9 mouse cellular contexts compared by ENCODE assay signal in genomic region chr5:69613209-69613796, GRCm38 (mm10). TPM values are rescaled to one million over a fixed set of nuclear protein-coding genes. Genes with fewer than 3 reads are reported as not detected.
A peak's percentile ranks its signal among the peaks of the same experiment; 100 is the strongest.
DNase-seq lines count a peak whose midpoint lies in the region; ATAC-seq and TF ChIP-seq lines count a peak whose summit lies in the region.
"Had no signal": no experiment of that assay in that cellular context is flagged by ENCODE, and none has a peak within 500 bp of the region (broad histone marks: within the 10 kb centered on the region; RNA-seq: fewer than 3 reads in every experiment).

No protein-coding gene starts in this region.

- no peaks in the 10 kb centered on the region for H3K27me3 ChIP-seq in CH12.LX (replicated peaks)
- H3K27me3 ChIP-seq in Patski, result peaks cover 46% of the 10 kb centered on the region
- no peaks in the 10 kb centered on the region for H3K27me3 ChIP-seq in intestine, embryonic 15.5 days (replicated peaks)

- no peaks in the 10 kb centered on the region for H3K79me2 ChIP-seq in CH12.LX (replicated peaks; ENCODE audit: control insufficient read depth, extremely low read depth, insufficient read depth, poor library complexity, severe bottlenecking)

- no peak for TF ChIP-seq POLR2A in CH12.LX (IDR thresholded peaks at IDR 0.05; ENCODE audit: low read depth, low read length)

- H3K36me3 ChIP-seq in CH12.LX (replicated peaks in 1 of 2; ENCODE audit: control insufficient read depth in 1 of 2, insufficient read depth in 1 of 2, low read length in 1 of 2), result no peaks in the 10 kb centered on the region
- no peaks in the 10 kb centered on the region for H3K36me3 ChIP-seq in intestine, embryonic 15.5 days

- dilution Hi-C loops in CH12.LX (cut with MboI; ENCODE audit: extremely low pct_ligation_motif_present, extremely low pct_unique_long_range_greater_than_20kb, low sequenced_read_pairs), result no loop called here

- TF ChIP-seq RAD21 in CH12.LX (IDR thresholded peaks at IDR 0.05; ENCODE audit: low read depth, low read length), result peak; percentile 76

- H3K27ac ChIP-seq in CH12.LX (ENCODE audit: insufficient read depth, low read depth), result no peak overlapping the region
- H3K27ac ChIP-seq in intestine, embryonic 15.5 days, result no peak overlapping the region
- H3K27ac ChIP-seq: macrophage had no signal

- H3K4me2 ChIP-seq in CH12.LX (ENCODE audit: insufficient read depth, low read depth, poor library complexity, severe bottlenecking), result no peak overlapping the region
- H3K4me2 ChIP-seq in intestine, embryonic 15.5 days (replicated peaks), result no peak overlapping the region

- DNase-seq in layer of hippocampus, adult 11-12 months (ENCODE audit: low spot score), result peak; percentile 18
- DNase-seq in layer of hippocampus, adult 8-10 months (ENCODE audit: low spot score in 2 of 2), result no peak
- DNase-seq in CH12.LX (ENCODE audit: extremely low read depth) (peak; percentile 48), Patski (ENCODE audit: low read depth, low spot score) (no peak)
- peak; percentile 47 for DNase-seq in induced T-regulatory cell, adult 2 months (ENCODE audit: low read depth)
- no peak for DNase-seq in right cerebral cortex, adult 2 months (ENCODE audit: low spot score in 2 of 2)
- DNase-seq: cerebellum, adult 9-11 months had no signal

- CTCF ChIA-PET in Patski (lab: Charles Lee), result interaction anchor here (1.0 to 1.7 kb wide), 7 partner anchors 9 to 21 kb away, joined by 3 to 6 read pairs (median 5); no protein-coding TSS in a partner anchor

- H3K9me3 ChIP-seq in CH12.LX (replicated peaks; ENCODE audit: low read length), result no peaks in the 10 kb centered on the region
- no peaks in the 10 kb centered on the region for H3K9me3 ChIP-seq in intestine, embryonic 15.5 days

- TF ChIP-seq EP300 in CH12.LX (IDR thresholded peaks at IDR 0.05; ENCODE audit: low read length), result no peak

- in situ Hi-C loops in CH12.LX (cut with MboI; ENCODE audit: low pct_ligation_motif_present, low pct_unique_long_range_greater_than_20kb, low sequenced_read_pairs), result no loop called here
- in situ Hi-C loops in Patski (cut with MboI; ENCODE audit: low pct_unique_long_range_greater_than_20kb), result no loop called here

- no peaks in the 10 kb centered on the region for H3K4me1 ChIP-seq in CH12.LX (ENCODE audit: control insufficient read depth in 1 of 2, insufficient read depth in 2 of 2)
- H3K4me1 ChIP-seq in intestine, embryonic 15.5 days (replicated peaks), result no peaks in the 10 kb centered on the region

- WGBS in intestine, embryonic 15.5 days, result 13% methylated on average over 4 of the region's 4 CpGs

- TF ChIP-seq CTCF in CH12.LX (conservative IDR thresholded peaks at IDR 0.05 in 1 of 2, IDR thresholded peaks at IDR 0.05 in 1 of 2; ENCODE audit: low read depth in 2 of 2, low read length in 2 of 2), result peak in 1 of 2 experiments; percentile 64; a peak in 2 of 4 replicates
- peak; percentile 52 for TF ChIP-seq CTCF in Patski (IDR thresholded peaks at IDR 0.05)

- H3K9ac ChIP-seq in CH12.LX (ENCODE audit: insufficient read depth, low read depth), result no peak overlapping the region
- no peak overlapping the region for H3K9ac ChIP-seq in intestine, embryonic 15.5 days

- H3K4me3 ChIP-seq in CH12.LX (replicated peaks in 1 of 3; ENCODE audit: low read depth in 2 of 3, low read length in 2 of 3, poor library complexity in 1 of 3), result no peak overlapping the region
- H3K4me3 ChIP-seq in intestine, embryonic 15.5 days (replicated peaks), result no peak overlapping the region

- ATAC-seq in Patski, result no peak
- ATAC-seq in intestine, embryonic 15.5 days, result no peak

- POLR2A ChIA-PET in Patski (lab: Charles Lee), result no interaction called here

TF ChIP-seq in CH12.LX, 34 proteins besides CTCF, POLR2A, EP300 and RAD21:
- TF ChIP-seq MYC (IDR thresholded peaks at IDR 0.05; ENCODE audit: low read depth, low read length) (no peak), SMC3 (IDR thresholded peaks at IDR 0.05; ENCODE audit: low read depth, low read length) (peak; percentile 29; the same call in 1 of the 2 replicates)

RNA-seq across cellular contexts. Expression of gene Gnpda2, which starts 21.2 kb away (rescaled TPM):
- total RNA-seq in layer of hippocampus, adult 8-10 months (2022), result 10 to 100 TPM; 16.5 to 22.5 (median 18.6) TPM
- total RNA-seq in CH12.LX (2012; rRNA removed) (6.6 and 7.4 TPM in 2 replicates), CH12.LX (2014; rRNA removed) (16.8 and 17.6 TPM in 2 replicates)
- polyA plus RNA-seq in CH12.LX (2012; ENCODE audit: insufficient read length, low read depth) (6.3 and 6.7 TPM in 2 replicates), Patski (2021) (33.8 TPM)
- polyA plus RNA-seq in intestine, embryonic 15.5 days (2015; fragmentation: Nextera tagmentation; extraction: Ambion mirVana), result 30.7 and 38.5 TPM in 2 replicates

RNA-seq across cellular contexts. Expression of gene Guf1, which starts 56.6 kb away (rescaled TPM):
- 10 to 100 TPM; 21.0 to 27.1 (median 23.9) TPM for total RNA-seq in layer of hippocampus, adult 8-10 months (2022)
- total RNA-seq in CH12.LX (2012; rRNA removed) (15.8 and 17.1 TPM in 2 replicates), CH12.LX (2014; rRNA removed) (36.8 and 42.4 TPM in 2 replicates)
- polyA plus RNA-seq in CH12.LX (2012; ENCODE audit: insufficient read length, low read depth) (23.1 and 25.6 TPM in 2 replicates), Patski (2021) (27.5 TPM)
- polyA plus RNA-seq in intestine, embryonic 15.5 days (2015; fragmentation: Nextera tagmentation; extraction: Ambion mirVana), result 41.9 and 45.3 TPM in 2 replicates

Comparison
In these comparisons a context has a peak if more than half of its experiments do, and no peak if none do; other contexts are left out.
1. DNase-seq: peak in layer of hippocampus, adult 11-12 months (single experiment), CH12.LX (single experiment) and induced T-regulatory cell, adult 2 months (single experiment); none in layer of hippocampus, adult 8-10 months (0 of 2), Patski (single experiment) and right cerebral cortex, adult 2 months (0 of 2).